Mouse (Mus musculus): ENCODE data around the gene Nfya. TPM values are rescaled to one million over a fixed set of nuclear protein-coding genes. Genes with fewer than 3 reads are reported as not detected.
A peak's percentile ranks its signal among the peaks of the same experiment; 100 is the strongest.

Gene Nfya
- polyA plus RNA-seq, 1 experiment from 2014 or later, result 9.3 TPM

- ATAC-seq, result no peak
- WGBS, result 74% methylated on average over 4 of the region's 4 CpGs
- no peaks in the 10 kb centered on the region for H3K36me3 ChIP-seq (ENCODE audit: control insufficient read depth, insufficient read depth, low read length)
Observed at GRCm38 (mm10) chr17:48407154-48407553, 2.6 kb downstream of the Nfya start.

DNA sequence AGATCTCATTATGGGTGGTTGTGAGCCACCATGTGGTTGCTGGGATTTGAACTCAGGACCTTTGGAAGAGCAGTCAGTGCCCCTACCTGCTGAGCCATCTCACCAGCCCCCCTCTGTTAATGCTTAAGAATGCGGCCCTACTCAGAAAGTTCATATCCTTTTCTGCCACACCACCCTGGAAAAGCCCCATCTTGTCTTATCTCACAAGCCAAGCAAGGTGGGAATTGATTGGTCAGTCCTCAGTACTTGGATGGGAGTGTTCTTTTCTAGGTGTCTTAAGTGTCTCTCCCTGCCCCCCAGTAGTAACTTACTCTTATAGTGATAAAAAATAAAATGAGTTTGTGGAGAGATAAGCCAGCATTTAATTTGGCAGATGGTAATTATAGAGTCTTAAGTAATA lies 5.0 kb downstream of the Nfya start:
- 81% methylated on average over 1 of the region's 1 CpGs for WGBS
- Histone ChIP-seq H3K36me3 (ENCODE audit: control insufficient read depth, insufficient read depth, low read length) (no peaks in the 10 kb centered on the region; the same call in 1 of the 2 replicates), H3K27ac (ENCODE audit: low read length) (no peak overlapping the region), H3K4me2 (ENCODE audit: low read depth, low read length) (no peak overlapping the region), H3K27me3 (replicated peaks; ENCODE audit: control insufficient read depth, insufficient read depth, low read length) (no peaks in the 10 kb centered on the region), H3K9me3 (ENCODE audit: control insufficient read depth, low read length) (no peaks in the 10 kb centered on the region), H3K9ac (ENCODE audit: low read depth, low read length) (no peak overlapping the region), H3K4me3 (ENCODE audit: low read length) (no peak overlapping the region), H3K4me1 (ENCODE audit: control insufficient read depth, insufficient read depth, low read length) (peaks cover 15% of the 10 kb centered on the region)
- no peak for ATAC-seq

More at GRCm38 (mm10) chr17:48407154-48407553, 2.6 kb downstream of the Nfya start:
- Histone ChIP-seq H3K9me3 (ENCODE audit: control insufficient read depth, low read length) (no peaks in the 10 kb centered on the region), H3K4me3 (ENCODE audit: low read length) (no peak overlapping the region), H3K4me1 (ENCODE audit: control insufficient read depth, insufficient read depth, low read length) (peaks cover 17% of the 10 kb centered on the region), H3K9ac (ENCODE audit: low read depth, low read length) (no peak overlapping the region), H3K27me3 (replicated peaks; ENCODE audit: control insufficient read depth, insufficient read depth, low read length) (no peaks in the 10 kb centered on the region), H3K27ac (ENCODE audit: low read length) (no peak overlapping the region), H3K4me2 (ENCODE audit: low read depth, low read length) (no peak overlapping the region)

- peaks cover 15% of the 10 kb centered on the region for H3K4me1 ChIP-seq (ENCODE audit: control insufficient read depth, insufficient read depth, low read length)
- no peak overlapping the region for H3K27ac ChIP-seq (ENCODE audit: low read length)
- no peak for ATAC-seq
- H3K9ac ChIP-seq (ENCODE audit: low read depth, low read length), result no peak overlapping the region
- 77% methylated on average over 2 of the region's 2 CpGs for WGBS
- no peak overlapping the region for H3K4me3 ChIP-seq (ENCODE audit: low read length)
- no peak overlapping the region for H3K4me2 ChIP-seq (ENCODE audit: low read depth, low read length)
- H3K27me3 ChIP-seq (replicated peaks; ENCODE audit: control insufficient read depth, insufficient read depth, low read length), result no peaks in the 10 kb centered on the region
- H3K36me3 ChIP-seq (ENCODE audit: control insufficient read depth, insufficient read depth, low read length), result no peaks in the 10 kb centered on the region; the same call in 1 of the 2 replicates
- no peaks in the 10 kb centered on the region for H3K9me3 ChIP-seq (ENCODE audit: control insufficient read depth, low read length)
Observed at GRCm38 (mm10) chr17:48403848-48404247, 5.9 kb downstream of the Nfya start.

GRCm38 (mm10) chr17:48402751-48403150 lies 7.0 kb downstream of the Nfya start:
- H3K27me3 ChIP-seq (replicated peaks; ENCODE audit: control insufficient read depth, insufficient read depth, low read length), result no peaks in the 10 kb centered on the region
- H3K9me3 ChIP-seq (ENCODE audit: control insufficient read depth, low read length), result no peaks in the 10 kb centered on the region
- ATAC-seq, result no peak
- H3K36me3 ChIP-seq (ENCODE audit: control insufficient read depth, insufficient read depth, low read length), result no peaks in the 10 kb centered on the region; the same call in 1 of the 2 replicates
- H3K27ac ChIP-seq (ENCODE audit: low read length), result no peak overlapping the region
- no peak overlapping the region for H3K4me3 ChIP-seq (ENCODE audit: low read length)
- no peak overlapping the region for H3K4me2 ChIP-seq (ENCODE audit: low read depth, low read length)
- 82% methylated on average over 3 of the region's 3 CpGs for WGBS
- H3K4me1 ChIP-seq (ENCODE audit: control insufficient read depth, insufficient read depth, low read length), result peaks cover 9% of the 10 kb centered on the region
- no peak overlapping the region for H3K9ac ChIP-seq (ENCODE audit: low read depth, low read length)

- H3K4me1 ChIP-seq (ENCODE audit: control insufficient read depth, insufficient read depth, low read length), result no peaks in the 10 kb centered on the region; the same call in 1 of the 2 replicates
- no peak overlapping the region for H3K4me2 ChIP-seq (ENCODE audit: low read depth, low read length)
- H3K27me3 ChIP-seq (replicated peaks; ENCODE audit: control insufficient read depth, insufficient read depth, low read length), result no peaks in the 10 kb centered on the region
- no peak overlapping the region for H3K9ac ChIP-seq (ENCODE audit: low read depth, low read length)
- H3K4me3 ChIP-seq (ENCODE audit: low read length), result no peak overlapping the region
- H3K27ac ChIP-seq (ENCODE audit: low read length), result no peak overlapping the region
- H3K36me3 ChIP-seq (ENCODE audit: control insufficient read depth, insufficient read depth, low read length), result no peaks in the 10 kb centered on the region; the same call in 1 of the 2 replicates
- WGBS, result 80% methylated on average over 4 of the region's 4 CpGs
- H3K9me3 ChIP-seq (ENCODE audit: control insufficient read depth, low read length), result no peaks in the 10 kb centered on the region
- ATAC-seq, result no peak
Observed at GRCm38 (mm10) chr17:48401710-48402109, 8.0 kb downstream of the Nfya start.

- Histone ChIP-seq H3K27ac (ENCODE audit: low read length) (no peak overlapping the region), H3K9me3 (ENCODE audit: control insufficient read depth, low read length) (no peaks in the 10 kb centered on the region), H3K4me1 (ENCODE audit: control insufficient read depth, insufficient read depth, low read length) (no peaks in the 10 kb centered on the region), H3K27me3 (replicated peaks; ENCODE audit: control insufficient read depth, insufficient read depth, low read length) (no peaks in the 10 kb centered on the region), H3K4me3 (ENCODE audit: low read length) (no peak overlapping the region), H3K4me2 (ENCODE audit: low read depth, low read length) (no peak overlapping the region), H3K9ac (ENCODE audit: low read depth, low read length) (no peak overlapping the region), H3K36me3 (ENCODE audit: control insufficient read depth, insufficient read depth, low read length) (peaks cover 41% of the 10 kb centered on the region)
- WGBS, result 95% methylated on average over 3 of the region's 3 CpGs
- ATAC-seq, result no peak
Observed at GRCm38 (mm10) chr17:48392616-48393015, 17.1 kb downstream of the Nfya start.

- Histone ChIP-seq H3K9me3 (ENCODE audit: control insufficient read depth, low read length) (no peaks in the 10 kb centered on the region), H3K4me1 (ENCODE audit: control insufficient read depth, insufficient read depth, low read length) (no peaks in the 10 kb centered on the region), H3K27me3 (replicated peaks; ENCODE audit: control insufficient read depth, insufficient read depth, low read length) (no peaks in the 10 kb centered on the region), H3K27ac (ENCODE audit: low read length) (peak overlapping the region; percentile 56), H3K9ac (ENCODE audit: low read depth, low read length) (no peak overlapping the region), H3K4me3 (ENCODE audit: low read length) (no peak overlapping the region), H3K4me2 (ENCODE audit: low read depth, low read length) (no peak overlapping the region), H3K36me3 (ENCODE audit: control insufficient read depth, insufficient read depth, low read length) (peaks cover 50% of the 10 kb centered on the region)
- ATAC-seq, result peak; percentile 69
- WGBS, result 85% methylated on average over 5 of the region's 5 CpGs
Observed at GRCm38 (mm10) chr17:48391446-48391845, 18.3 kb downstream of the Nfya start.

DNA sequence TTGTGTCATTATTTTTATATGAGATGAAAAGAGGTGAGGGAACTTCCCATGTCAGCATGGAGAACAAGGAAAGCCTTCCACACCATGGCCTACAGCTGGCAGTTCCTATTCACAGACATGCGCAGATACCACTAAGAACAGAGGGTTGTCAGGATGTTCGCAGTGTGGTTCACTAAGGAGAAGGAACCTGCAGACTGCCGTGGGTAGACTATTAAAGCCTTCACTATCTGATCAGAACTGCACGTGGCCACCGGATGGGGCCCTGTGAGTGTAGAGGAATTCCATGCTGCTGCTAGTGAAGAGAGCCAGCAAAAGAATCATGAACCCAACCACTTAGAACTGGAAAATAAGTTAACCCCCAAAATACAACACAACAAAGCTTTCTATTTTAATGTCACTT lies 20.3 kb downstream of the Nfya start:
- Histone ChIP-seq H3K27me3 (replicated peaks; ENCODE audit: control insufficient read depth, insufficient read depth, low read length) (no peaks in the 10 kb centered on the region), H3K27ac (ENCODE audit: low read length) (no peak overlapping the region), H3K4me1 (ENCODE audit: control insufficient read depth, insufficient read depth, low read length) (no peaks in the 10 kb centered on the region), H3K36me3 (ENCODE audit: control insufficient read depth, insufficient read depth, low read length) (peaks cover 52% of the 10 kb centered on the region), H3K9ac (ENCODE audit: low read depth, low read length) (no peak overlapping the region), H3K4me2 (ENCODE audit: low read depth, low read length) (no peak overlapping the region), H3K4me3 (ENCODE audit: low read length) (no peak overlapping the region), H3K9me3 (ENCODE audit: control insufficient read depth, low read length) (no peaks in the 10 kb centered on the region)
- WGBS, result 88% methylated on average over 5 of the region's 5 CpGs
- no peak for ATAC-seq

DNA sequence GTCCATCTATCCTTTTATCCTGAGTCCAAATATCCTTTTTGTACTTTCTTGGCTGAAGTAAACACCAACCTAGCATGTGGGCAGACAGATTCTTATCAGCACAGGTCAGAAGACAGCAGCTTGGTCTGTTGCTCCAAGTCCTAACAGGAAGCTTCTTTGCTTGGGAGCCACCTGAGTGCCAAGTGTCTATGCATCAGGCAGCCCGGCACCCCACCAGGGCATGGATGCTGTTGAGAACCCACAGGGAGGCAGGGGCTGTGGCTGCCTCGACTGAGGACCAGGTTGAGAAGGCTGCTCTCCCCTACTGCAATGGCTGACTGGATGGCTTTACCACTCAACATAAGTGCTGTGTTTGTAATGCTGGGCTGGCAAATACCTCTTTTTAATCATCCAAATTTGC lies 21.0 kb downstream of the Nfya start:
- WGBS, result 94% methylated on average over 2 of the region's 2 CpGs
- Histone ChIP-seq H3K4me1 (ENCODE audit: control insufficient read depth, insufficient read depth, low read length) (no peaks in the 10 kb centered on the region), H3K27me3 (replicated peaks; ENCODE audit: control insufficient read depth, insufficient read depth, low read length) (no peaks in the 10 kb centered on the region), H3K4me3 (ENCODE audit: low read length) (no peak overlapping the region), H3K4me2 (ENCODE audit: low read depth, low read length) (no peak overlapping the region), H3K9ac (ENCODE audit: low read depth, low read length) (no peak overlapping the region), H3K9me3 (ENCODE audit: control insufficient read depth, low read length) (no peaks in the 10 kb centered on the region), H3K36me3 (ENCODE audit: control insufficient read depth, insufficient read depth, low read length) (peaks cover 48% of the 10 kb centered on the region), H3K27ac (ENCODE audit: low read length) (no peak overlapping the region)
- ATAC-seq, result no peak

DNA sequence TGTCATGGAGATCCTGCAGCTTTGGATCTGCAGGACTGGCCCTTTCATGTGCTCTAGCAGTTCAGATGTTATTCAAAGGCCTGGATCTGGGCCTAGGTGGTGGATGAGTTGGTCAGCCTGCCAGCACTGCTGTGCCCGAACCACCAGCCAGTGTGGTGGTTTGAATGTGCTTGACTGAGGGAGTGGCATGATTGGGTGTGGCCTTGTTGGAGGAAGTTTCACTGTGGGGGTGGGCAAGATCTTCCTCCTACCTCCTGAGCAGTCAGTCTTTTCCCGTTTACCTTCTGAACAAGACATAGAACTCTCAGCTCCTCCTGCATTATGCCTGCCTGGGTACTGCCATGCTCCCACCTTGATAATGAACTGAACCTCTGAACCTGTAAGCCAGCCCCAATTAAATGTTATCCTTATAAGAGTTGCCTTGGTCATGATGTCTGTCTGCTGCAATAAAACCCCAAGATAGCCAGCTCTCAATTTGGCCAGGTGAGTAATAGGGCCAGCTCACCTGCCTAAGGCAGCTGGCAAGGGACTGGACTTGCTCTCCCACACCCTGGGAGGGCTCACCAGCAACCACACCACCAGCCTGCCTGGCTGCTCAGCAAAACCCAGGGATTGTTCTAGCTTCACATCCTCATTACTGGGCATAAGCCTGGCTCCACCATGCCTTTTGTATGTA lies 23.8 kb downstream of the Nfya start:
- Histone ChIP-seq H3K4me2 (ENCODE audit: low read depth, low read length) (no peak overlapping the region), H3K27me3 (replicated peaks; ENCODE audit: control insufficient read depth, insufficient read depth, low read length) (no peaks in the 10 kb centered on the region), H3K36me3 (ENCODE audit: control insufficient read depth, insufficient read depth, low read length) (peaks cover 28% of the 10 kb centered on the region), H3K4me3 (ENCODE audit: low read length) (no peak overlapping the region), H3K9ac (ENCODE audit: low read depth, low read length) (no peak overlapping the region), H3K27ac (ENCODE audit: low read length) (no peak overlapping the region; the same call in 1 of the 2 replicates), H3K4me1 (ENCODE audit: control insufficient read depth, insufficient read depth, low read length) (no peaks in the 10 kb centered on the region), H3K9me3 (ENCODE audit: control insufficient read depth, low read length) (no peaks in the 10 kb centered on the region)
- ATAC-seq, result no peak
- 61% methylated on average over 2 of the region's 2 CpGs for WGBS

Measured in intestine, embryonic 16.5 days (tissue).